Comparison of ENCODE assay signal across 8 mouse cellular contexts in genomic region chr15:27702031-27702971, GRCm38 (mm10). TPM values are rescaled to one million over a fixed set of nuclear protein-coding genes. Genes with fewer than 3 reads are reported as not detected.
DNase-seq lines count a peak whose midpoint lies in the region; ATAC-seq and TF ChIP-seq lines count a peak whose summit lies in the region.

No protein-coding gene starts in this region.

- peak; percentile 24 to 41 for DNase-seq in adrenal gland, adult (ENCODE audit: inconsistent age in 2 of 2, low spot score in 1 of 2)
- DNase-seq in adrenal gland, postnatal 10 days, result no peak
- DNase-seq in midbrain, embryonic 10.5 days (ENCODE audit: low spot score), result no peak
- DNase-seq in liver, postnatal 0 days, result peak; percentile 44
- no peak for DNase-seq in gastrocnemius, adult 8-10 months (ENCODE audit: low spot score in 2 of 2)

- no peak for TF ChIP-seq CTCF in liver, postnatal 0 days (IDR thresholded peaks at IDR 0.05; ENCODE audit: low read depth)

- H3K9ac ChIP-seq in midbrain, embryonic 16.5 days (ENCODE audit: low read depth, low read length), result no peak overlapping the region
- H3K9ac ChIP-seq in hindbrain, embryonic 16.5 days (ENCODE audit: low read depth, low read length), result no peak overlapping the region
- H3K9ac ChIP-seq in liver, postnatal 0 days (replicated peaks), result no peak overlapping the region
- H3K9ac ChIP-seq in stomach, embryonic 16.5 days (ENCODE audit: low read length), result no peak overlapping the region

- H3K4me2 ChIP-seq in midbrain, embryonic 16.5 days (ENCODE audit: low read length), result no peak overlapping the region
- no peak overlapping the region for H3K4me2 ChIP-seq in hindbrain, embryonic 16.5 days (ENCODE audit: low read length)
- H3K4me2 ChIP-seq in liver, postnatal 0 days (ENCODE audit: low read depth, low read length), result peak overlapping the region; percentile 31; the same call in 1 of the 2 replicates
- H3K4me2 ChIP-seq in stomach, embryonic 16.5 days (ENCODE audit: low read depth, low read length), result no peak overlapping the region

- peak overlapping the region; percentile 39 for H3K27ac ChIP-seq in midbrain, embryonic 10.5 days (replicated peaks)
- no peak overlapping the region for H3K27ac ChIP-seq in midbrain, embryonic 16.5 days (ENCODE audit: low read length)
- no peak overlapping the region for H3K27ac ChIP-seq in hindbrain, embryonic 16.5 days (ENCODE audit: low read depth, low read length)
- H3K27ac ChIP-seq in liver, postnatal 0 days (ENCODE audit: low read depth), result peak overlapping the region; percentile 72
- peak overlapping the region; percentile 14; the same call in 1 of the 2 replicates for H3K27ac ChIP-seq in stomach, embryonic 16.5 days (ENCODE audit: low read length)

- no peak for TF ChIP-seq EP300 in liver, postnatal 0 days (IDR thresholded peaks at IDR 0.05; ENCODE audit: low read depth)

- no peaks in the 10 kb centered on the region for H3K9me3 ChIP-seq in midbrain, embryonic 10.5 days (replicated peaks)
- H3K9me3 ChIP-seq in midbrain, embryonic 16.5 days (replicated peaks; ENCODE audit: control insufficient read depth, low read length, poor library complexity, severe bottlenecking), result no peaks in the 10 kb centered on the region; the same call in 1 of the 2 replicates
- no peaks in the 10 kb centered on the region for H3K9me3 ChIP-seq in hindbrain, embryonic 16.5 days (ENCODE audit: control insufficient read depth, low read length)
- no peaks in the 10 kb centered on the region for H3K9me3 ChIP-seq in liver, postnatal 0 days (ENCODE audit: low read length)
- no peaks in the 10 kb centered on the region for H3K9me3 ChIP-seq in stomach, embryonic 16.5 days (replicated peaks; ENCODE audit: control insufficient read depth, low read length)

- H3K36me3 ChIP-seq in midbrain, embryonic 10.5 days, result no peaks in the 10 kb centered on the region
- no peaks in the 10 kb centered on the region for H3K36me3 ChIP-seq in midbrain, embryonic 16.5 days (ENCODE audit: control insufficient read depth, insufficient read depth, low read length)
- H3K36me3 ChIP-seq in hindbrain, embryonic 16.5 days (ENCODE audit: control insufficient read depth, insufficient read depth, low read length), result no peaks in the 10 kb centered on the region
- H3K36me3 ChIP-seq in liver, postnatal 0 days (replicated peaks; ENCODE audit: insufficient read depth, low read length), result no peaks in the 10 kb centered on the region
- H3K36me3 ChIP-seq in stomach, embryonic 16.5 days (ENCODE audit: control insufficient read depth, insufficient read depth, low read length), result no peaks in the 10 kb centered on the region

- H3K27me3 ChIP-seq in midbrain, embryonic 10.5 days (ENCODE audit: low read depth, poor library complexity, severe bottlenecking), result no peaks in the 10 kb centered on the region
- H3K27me3 ChIP-seq in midbrain, embryonic 16.5 days (ENCODE audit: control insufficient read depth, insufficient read depth, low read depth, low read length), result no peaks in the 10 kb centered on the region
- H3K27me3 ChIP-seq in hindbrain, embryonic 16.5 days (replicated peaks; ENCODE audit: control insufficient read depth, insufficient read depth, low read length), result no peaks in the 10 kb centered on the region
- H3K27me3 ChIP-seq in liver, postnatal 0 days (ENCODE audit: insufficient read depth, low read length), result no peaks in the 10 kb centered on the region
- no peaks in the 10 kb centered on the region for H3K27me3 ChIP-seq in stomach, embryonic 16.5 days (ENCODE audit: control insufficient read depth, insufficient read depth, low read length)

- ATAC-seq in midbrain, embryonic 16.5 days, result no peak
- peak; percentile 54; the same call in 1 of the 2 replicates for ATAC-seq in hindbrain, embryonic 16.5 days
- ATAC-seq in liver, postnatal 0 days, result peak; percentile 74
- peak; percentile 53 for ATAC-seq in stomach, embryonic 16.5 days (ENCODE audit: insufficient read depth, low FRiP score)

- 58% methylated on average over 11 of the region's 11 CpGs for WGBS in midbrain, embryonic 10.5 days
- 37% methylated on average over 11 of the region's 11 CpGs for WGBS in midbrain, embryonic 16.5 days
- WGBS in hindbrain, embryonic 16.5 days, result 32% methylated on average over 11 of the region's 11 CpGs
- WGBS in liver, postnatal 0 days (ENCODE audit: insufficient replicate concordance), result 16% methylated on average over 11 of the region's 11 CpGs
- 30% methylated on average over 11 of the region's 11 CpGs for WGBS in stomach, embryonic 16.5 days

- no peak overlapping the region for H3K4me3 ChIP-seq in midbrain, embryonic 10.5 days
- no peak overlapping the region for H3K4me3 ChIP-seq in midbrain, embryonic 16.5 days (ENCODE audit: low read depth, low read length)
- H3K4me3 ChIP-seq in hindbrain, embryonic 16.5 days (ENCODE audit: low read length), result no peak overlapping the region
- H3K4me3 ChIP-seq in liver, postnatal 0 days (ENCODE audit: low read depth, low read length), result no peak overlapping the region
- no peak overlapping the region for H3K4me3 ChIP-seq in stomach, embryonic 16.5 days (replicated peaks; ENCODE audit: low read length)

- peaks cover 16% of the 10 kb centered on the region for H3K4me1 ChIP-seq in midbrain, embryonic 10.5 days
- peaks cover 5% of the 10 kb centered on the region; the same call in 1 of the 2 replicates for H3K4me1 ChIP-seq in midbrain, embryonic 16.5 days (ENCODE audit: control insufficient read depth, insufficient read depth, low read length)
- peaks cover 5% of the 10 kb centered on the region; the same call in 1 of the 2 replicates for H3K4me1 ChIP-seq in hindbrain, embryonic 16.5 days (ENCODE audit: control insufficient read depth, insufficient read depth, low read depth, low read length)
- peaks cover 2% of the 10 kb centered on the region; the same call in 1 of the 2 replicates for H3K4me1 ChIP-seq in liver, postnatal 0 days (ENCODE audit: insufficient read depth)
- peaks cover 12% of the 10 kb centered on the region; the same call in 1 of the 2 replicates for H3K4me1 ChIP-seq in stomach, embryonic 16.5 days (ENCODE audit: control insufficient read depth, insufficient read depth, low read length)

RNA-seq across cellular contexts. Expression of gene Otulinl, which starts 20.9 kb away (rescaled TPM):
- 1 to 10 TPM; 7.6 to 8.4 TPM for total RNA-seq in adrenal gland, postnatal 10 days (2021)
- 5.9 and 6.1 TPM in 2 replicates for polyA plus RNA-seq in midbrain, embryonic 10.5 days (2016; fragmentation: Nextera tagmentation; extraction: Ambion mirVana)
- polyA plus RNA-seq in midbrain, embryonic 16.5 days (2015; fragmentation: Nextera tagmentation; extraction: Ambion mirVana), result 12.3 and 14.6 TPM in 2 replicates
- 14.8 and 16.2 TPM in 2 replicates for polyA plus RNA-seq in hindbrain, embryonic 16.5 days (2015; fragmentation: Nextera tagmentation; extraction: Ambion mirVana)
- polyA plus RNA-seq in liver, postnatal 0 days (2015; fragmentation: Nextera tagmentation; extraction: Ambion mirVana), result 12.3 and 13.7 TPM in 2 replicates
- polyA plus RNA-seq in stomach, embryonic 16.5 days (2015; fragmentation: Nextera tagmentation; extraction: Ambion mirVana), result 19.3 and 20.2 TPM in 2 replicates
- total RNA-seq in gastrocnemius, adult 8-10 months (2022), result under 1 TPM; 0.22 to 0.59 (median 0.36) TPM

Comparison
In these comparisons a context has a peak if more than half of its experiments do, and no peak if none do; other contexts are left out.
1. DNase-seq: peak in adrenal gland, adult (2 of 2) and liver, postnatal 0 days (single experiment); none in adrenal gland, postnatal 10 days (single experiment), midbrain, embryonic 10.5 days (single experiment) and gastrocnemius, adult 8-10 months (0 of 2).
2. H3K27ac ChIP-seq: peak in midbrain, embryonic 10.5 days (single experiment), liver, postnatal 0 days (single experiment) and stomach, embryonic 16.5 days (single experiment); none in midbrain, embryonic 16.5 days (single experiment) and hindbrain, embryonic 16.5 days (single experiment).